Mouse (Mus musculus) bone marrow, adult 2 months (tissue): ENCODE data around the gene Cby3.

Source experiments
- CTCF ChIP-seq: fragments of 200-500 bp; IDR thresholded peaks from 2 replicates; pipeline ENCODE4 v1.5.1; 2011; ENCODE audit warnings: low read length, control low read depth; ENCODE audit not compliant: control insufficient read depth, insufficient read depth
- POLR2A ChIP-seq: fragments of 200-500 bp; IDR thresholded peaks from 2 replicates; pipeline ENCODE4 v1.6.1; 2011; ENCODE audit warnings: low read depth, mild to moderate bottlenecking, control low read depth, low read length, borderline replicate concordance; ENCODE audit not compliant: control insufficient read depth

DNA sequence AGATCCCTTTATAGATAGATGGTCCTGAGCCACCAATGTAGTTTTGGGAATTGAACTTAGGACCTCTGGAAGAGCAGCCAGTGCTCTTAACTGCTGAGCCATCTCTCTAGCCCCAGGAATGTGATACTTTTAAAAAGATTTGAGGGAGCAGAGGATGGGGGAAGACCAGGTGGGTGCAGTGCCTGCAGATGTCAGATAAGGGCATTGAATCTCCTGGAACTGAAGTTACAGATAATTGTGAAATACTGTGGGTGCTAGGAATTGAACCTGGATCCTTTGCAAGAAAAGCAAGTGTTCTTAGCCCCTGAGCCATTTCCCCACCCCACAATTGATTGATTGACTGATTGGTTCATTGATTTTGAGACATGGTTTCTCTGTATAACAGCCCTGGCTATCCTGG lies 11.1 kb downstream of the Cby3 start:
- TF ChIP-seq CTCF (no peak), POLR2A (no peak)
